Mouse (Mus musculus) lung, embryonic 14.5 days (tissue): ENCODE results near the gene Upf2. TPM values are rescaled to one million over a fixed set of nuclear protein-coding genes. Genes with fewer than 3 reads are reported as not detected.

ENCODE experiments used
- ATAC-seq: fragments of 200-750 bp; cut with Nextera tagmentation; 2 replicates; pipeline ENCODE4 v1.8.0; 2017; ENCODE audit warnings: mild to moderate bottlenecking, moderate TSS enrichment, moderate library complexity; ENCODE audit not compliant: insufficient read depth
- DNase-seq: peaks from one replicate; pipeline ENCODE4 v3.0.0-alpha.2; 2015
- H3K27ac ChIP-seq: fragments of 300-500 bp; sonication (generic); 2 replicates; pipeline ENCODE4 v1.5.1; 2014; ENCODE audit warnings: low read depth, mild to moderate bottlenecking, moderate library complexity
- H3K27me3 ChIP-seq: fragments of 300-500 bp; sonication (generic); 2 replicates; pipeline ENCODE4 v1.6.1; 2014; ENCODE audit warnings: low read length, control low read depth; ENCODE audit not compliant: insufficient read depth
- H3K36me3 ChIP-seq: fragments of 300-500 bp; sonication (generic); 2 replicates; pipeline ENCODE4 v1.6.1; 2014; ENCODE audit warnings: control low read depth; ENCODE audit not compliant: insufficient read depth
- H3K4me1 ChIP-seq: fragments of 300-500 bp; sonication (generic); 2 replicates; pipeline ENCODE4 v1.6.1; 2014; ENCODE audit warnings: antibody characterized with exemption, control low read depth; ENCODE audit not compliant: insufficient read depth
- H3K4me2 ChIP-seq: fragments of 300-500 bp; sonication (generic); 2 replicates; pipeline ENCODE4 v1.6.1; 2014; ENCODE audit warnings: mild to moderate bottlenecking
- H3K4me3 ChIP-seq: fragments of 300-500 bp; sonication (generic); 2 replicates; pipeline ENCODE4 v1.5.1; 2014; ENCODE audit warnings: low read depth, low read length
- H3K9ac ChIP-seq: fragments of 300-500 bp; sonication (generic); 2 replicates; pipeline ENCODE4 v1.6.1; 2014
- H3K9me3 ChIP-seq: fragments of 300-500 bp; sonication (generic); 2 replicates; pipeline ENCODE4 v1.6.1; 2016; ENCODE audit warnings: low read depth, low read length, control low read depth
- CTCF ChIP-seq: IDR thresholded peaks from 2 replicates; pipeline ENCODE4 v1.5.1; 2016; ENCODE audit warnings: antibody characterized with exemption, low read depth
- WGBS: fragments of 180-500 bp; shearing (Covaris S2); extraction: QIAGEN DNeasy Blood & Tissue Kit; methylation state at CpG from one replicate; pipeline ENCODE4 v1.1.7; 2014; 5-methylcytosine and 5-hydroxymethylcytosine counted together
- polyA plus RNA-seq: library from polyadenylated mRNA; unstranded; fragments of >200 nt; fragmentation: Nextera tagmentation; extraction: Ambion mirVana; gene quantifications from 2 replicates; pipeline ENCODE4 v1.2.1, GENCODE M21; 2014

Gene Upf2
- polyA plus RNA-seq, result 11.6 and 11.7 TPM in 2 replicates

- H3K4me2 ChIP-seq, result peak within 1 kb of the TSS; percentile 78
- peak within 1 kb of the TSS; percentile 81 for H3K9ac ChIP-seq
- no peaks in the 10 kb centered on the region for H3K4me1 ChIP-seq
- H3K36me3 ChIP-seq, result no peaks in the 10 kb centered on the region
- H3K27ac ChIP-seq, result peak within 1 kb of the TSS; percentile 81
- H3K27me3 ChIP-seq, result no peaks in the 10 kb centered on the region
- WGBS, result 1% methylated on average over 51 of the region's 54 CpGs
- ATAC-seq (peak; percentile 95), DNase-seq (peak; percentile 96)
- peak within 1 kb of the TSS; percentile 81 for H3K4me3 ChIP-seq
- H3K9me3 ChIP-seq, result no peaks in the 10 kb centered on the region
- 0 out of 2 replicates have a peak, but pooled peaks have one; percentile 3 for TF ChIP-seq CTCF
Measured at GRCm38 (mm10) chr2:5950766-5951595, at the start of gene Upf2. Gene Upf2 (plus strand): TSS chr2:5951469.

GRCm38 (mm10) chr2:5906092-5906491 is 45.2 kb upstream of the Upf2 start:
- TF ChIP-seq CTCF, result no peak
- peak; percentile 53 for DNase-seq
- H3K4me3 ChIP-seq, result no peak overlapping the region
- no peaks in the 10 kb centered on the region for H3K9me3 ChIP-seq
- H3K9ac ChIP-seq, result no peak overlapping the region
- no peak overlapping the region for H3K27ac ChIP-seq
- 29% methylated on average over 5 of the region's 5 CpGs for WGBS
- H3K4me1 ChIP-seq, result no peaks in the 10 kb centered on the region
- no peaks in the 10 kb centered on the region for H3K27me3 ChIP-seq
- no peak for ATAC-seq
- no peak overlapping the region for H3K4me2 ChIP-seq
- H3K36me3 ChIP-seq, result no peaks in the 10 kb centered on the region

- DNase-seq, result peak; percentile 79
- WGBS, result 55% methylated on average over 3 of the region's 3 CpGs
Measured at GRCm38 (mm10) chr2:5906625-5907024, 44.6 kb upstream of the Upf2 start.

GRCm38 (mm10) chr2:5911282-5911965 is 39.8 kb upstream of the Upf2 start:
- TF ChIP-seq CTCF, result no peak
- H3K27me3 ChIP-seq, result no peaks in the 10 kb centered on the region
- 0 out of 2 replicates have a peak, but pooled peaks cover 4% of the 10 kb centered on the region for H3K36me3 ChIP-seq
- H3K9ac ChIP-seq, result no peak overlapping the region
- H3K4me3 ChIP-seq, result no peak overlapping the region
- H3K4me2 ChIP-seq, result no peak overlapping the region
- no peaks in the 10 kb centered on the region for H3K4me1 ChIP-seq
- H3K27ac ChIP-seq, result no peak overlapping the region
- ATAC-seq, result peak; percentile 73
- H3K9me3 ChIP-seq, result no peaks in the 10 kb centered on the region
- 35% methylated on average over 16 of the region's 16 CpGs for WGBS
- peak; percentile 63 for DNase-seq

More at GRCm38 (mm10) chr2:5906625-5907024, 44.6 kb upstream of the Upf2 start:
- peak; percentile 73 for TF ChIP-seq CTCF
- Histone ChIP-seq H3K4me1 (no peaks in the 10 kb centered on the region), H3K9me3 (no peaks in the 10 kb centered on the region), H3K9ac (no peak overlapping the region), H3K27ac (no peak overlapping the region), H3K36me3 (no peaks in the 10 kb centered on the region), H3K4me2 (no peak overlapping the region), H3K27me3 (no peaks in the 10 kb centered on the region), H3K4me3 (no peak overlapping the region)
- ATAC-seq, result no peak

GRCm38 (mm10) chr2:5922823-5923222 is 28.4 kb upstream of the Upf2 start:
- Histone ChIP-seq H3K36me3 (peaks cover 10% of the 10 kb centered on the region; the same call in 1 of the 2 replicates), H3K27ac (no peak overlapping the region), H3K4me3 (no peak overlapping the region), H3K9ac (no peak overlapping the region), H3K4me1 (no peaks in the 10 kb centered on the region), H3K9me3 (no peaks in the 10 kb centered on the region), H3K27me3 (no peaks in the 10 kb centered on the region), H3K4me2 (no peak overlapping the region)
- DNase-seq, result no peak
- no peak for ATAC-seq
- 95% methylated on average over 6 of the region's 6 CpGs for WGBS
- TF ChIP-seq CTCF, result no peak

GRCm38 (mm10) chr2:5923786-5924185 is 27.5 kb upstream of the Upf2 start:
- WGBS, result 68% methylated on average over 9 of the region's 9 CpGs
- ATAC-seq (no peak), DNase-seq (no peak)

GRCm38 (mm10) chr2:5927481-5927880 is 23.8 kb upstream of the Upf2 start:
- Histone ChIP-seq H3K27ac (no peak overlapping the region), H3K9me3 (no peaks in the 10 kb centered on the region), H3K9ac (no peak overlapping the region), H3K4me3 (no peak overlapping the region), H3K4me2 (no peak overlapping the region), H3K36me3 (peaks cover 23% of the 10 kb centered on the region; the same call in 1 of the 2 replicates), H3K27me3 (no peaks in the 10 kb centered on the region), H3K4me1 (no peaks in the 10 kb centered on the region)
- DNase-seq (no peak), ATAC-seq (no peak)
- 92% methylated on average over 5 of the region's 5 CpGs for WGBS
- TF ChIP-seq CTCF, result no peak

More at GRCm38 (mm10) chr2:5923786-5924185, 27.5 kb upstream of the Upf2 start:
- H3K4me1 ChIP-seq, result no peaks in the 10 kb centered on the region
- no peaks in the 10 kb centered on the region for H3K27me3 ChIP-seq
- no peak overlapping the region for H3K4me2 ChIP-seq
- H3K9ac ChIP-seq, result no peak overlapping the region
- no peak for TF ChIP-seq CTCF
- H3K4me3 ChIP-seq, result no peak overlapping the region
- H3K27ac ChIP-seq, result no peak overlapping the region
- peaks cover 13% of the 10 kb centered on the region; the same call in 1 of the 2 replicates for H3K36me3 ChIP-seq
- no peaks in the 10 kb centered on the region for H3K9me3 ChIP-seq
